Mouse (Mus musculus): ENCODE measurements around the gene Olfr803. TPM values are rescaled to one million over a fixed set of nuclear protein-coding genes. Genes with fewer than 3 reads are reported as not detected.

Gene Olfr803
- polyA plus RNA-seq, 1 experiment from 2014 or later: not detected

Small RNA genes within 50 kb of the gene (microRNA-seq; reads per million reads assigned to microRNA genes)
- not detected for gene Gm24485

Other genes starting within 250 kb of the Olfr803 start
- gene Olfr787, start 232.4 kb downstream of the Olfr803 start, polyA plus RNA-seq (2015; fragmentation: Nextera tagmentation; extraction: Ambion mirVana): not detected in 2 replicates
- not detected in 2 replicates for gene Olfr788, start 223.3 kb downstream of the Olfr803 start, polyA plus RNA-seq (2015; fragmentation: Nextera tagmentation; extraction: Ambion mirVana)
- gene Olfr789, start 209.5 kb downstream of the Olfr803 start, polyA plus RNA-seq (2015; fragmentation: Nextera tagmentation; extraction: Ambion mirVana): not detected in 2 replicates
- gene Olfr790, start 195.8 kb downstream of the Olfr803 start, polyA plus RNA-seq (2015; fragmentation: Nextera tagmentation; extraction: Ambion mirVana): not detected in 2 replicates
- gene Olfr791, start 172.5 kb downstream of the Olfr803 start, polyA plus RNA-seq (2015; fragmentation: Nextera tagmentation; extraction: Ambion mirVana): not detected in 2 replicates
- not detected in 2 replicates for gene Olfr792, start 155.1 kb downstream of the Olfr803 start, polyA plus RNA-seq (2015; fragmentation: Nextera tagmentation; extraction: Ambion mirVana)
- not detected in 2 replicates for gene Olfr794, start 126.6 kb downstream of the Olfr803 start, polyA plus RNA-seq (2015; fragmentation: Nextera tagmentation; extraction: Ambion mirVana)
- gene Olfr796, start 81.7 kb downstream of the Olfr803 start, polyA plus RNA-seq (2015; fragmentation: Nextera tagmentation; extraction: Ambion mirVana): not detected in 2 replicates
- gene Olfr798, start 66.4 kb downstream of the Olfr803 start, polyA plus RNA-seq (2015; fragmentation: Nextera tagmentation; extraction: Ambion mirVana): not detected in 2 replicates
- not detected in 2 replicates for gene Olfr799, start 56.8 kb downstream of the Olfr803 start, polyA plus RNA-seq (2015; fragmentation: Nextera tagmentation; extraction: Ambion mirVana)
- gene Olfr800, start 36.6 kb downstream of the Olfr803 start, polyA plus RNA-seq (2015; fragmentation: Nextera tagmentation; extraction: Ambion mirVana): not detected in 2 replicates
- not detected in 2 replicates for gene Olfr801, start 20.4 kb downstream of the Olfr803 start, polyA plus RNA-seq (2015; fragmentation: Nextera tagmentation; extraction: Ambion mirVana)
- gene Olfr802, start 6.1 kb downstream of the Olfr803 start, polyA plus RNA-seq (2015; fragmentation: Nextera tagmentation; extraction: Ambion mirVana): not detected in 2 replicates
- gene Olfr804, start 8.9 kb upstream of the Olfr803 start, polyA plus RNA-seq (2015; fragmentation: Nextera tagmentation; extraction: Ambion mirVana): not detected in 2 replicates
- not detected in 2 replicates for gene Olfr805, start 35.1 kb upstream of the Olfr803 start, polyA plus RNA-seq (2015; fragmentation: Nextera tagmentation; extraction: Ambion mirVana)
- gene Olfr806, start 47.6 kb upstream of the Olfr803 start, polyA plus RNA-seq (2015; fragmentation: Nextera tagmentation; extraction: Ambion mirVana): not detected in 2 replicates
- not detected in 2 replicates for gene Olfr807, start 63.5 kb upstream of the Olfr803 start, polyA plus RNA-seq (2015; fragmentation: Nextera tagmentation; extraction: Ambion mirVana)
- gene Olfr808, start 71.2 kb upstream of the Olfr803 start, polyA plus RNA-seq (2015; fragmentation: Nextera tagmentation; extraction: Ambion mirVana): not detected in 2 replicates
- not detected in 2 replicates for gene Olfr809, start 80.4 kb upstream of the Olfr803 start, polyA plus RNA-seq (2015; fragmentation: Nextera tagmentation; extraction: Ambion mirVana)
- not detected in 2 replicates for gene Olfr810, start 100.6 kb upstream of the Olfr803 start, polyA plus RNA-seq (2015; fragmentation: Nextera tagmentation; extraction: Ambion mirVana)
- gene Olfr811, start 110.1 kb upstream of the Olfr803 start, polyA plus RNA-seq (2015; fragmentation: Nextera tagmentation; extraction: Ambion mirVana): not detected in 2 replicates
- not detected in 2 replicates for gene Olfr812, start 151.8 kb upstream of the Olfr803 start, polyA plus RNA-seq (2015; fragmentation: Nextera tagmentation; extraction: Ambion mirVana)
- not detected in 2 replicates for gene Olfr813, start 161.1 kb upstream of the Olfr803 start, polyA plus RNA-seq (2015; fragmentation: Nextera tagmentation; extraction: Ambion mirVana)
- not detected in 2 replicates for gene Olfr814, start 185.6 kb upstream of the Olfr803 start, polyA plus RNA-seq (2015; fragmentation: Nextera tagmentation; extraction: Ambion mirVana)
- not detected in 2 replicates for gene Olfr815, start 211.6 kb upstream of the Olfr803 start, polyA plus RNA-seq (2015; fragmentation: Nextera tagmentation; extraction: Ambion mirVana)
- not detected in 2 replicates for gene Olfr816, start 221.3 kb upstream of the Olfr803 start, polyA plus RNA-seq (2015; fragmentation: Nextera tagmentation; extraction: Ambion mirVana)